Mouse (Mus musculus) lung, embryonic 14.5 days (tissue): ENCODE data around the gene Ablim1. TPM values are rescaled to one million over a fixed set of nuclear protein-coding genes. Genes with fewer than 3 reads are reported as not detected.

Experiments
- ATAC-seq: fragments of 200-750 bp; cut with Nextera tagmentation; 2 replicates; pipeline ENCODE4 v1.8.0; 2017; ENCODE audit warnings: mild to moderate bottlenecking, moderate TSS enrichment, moderate library complexity; ENCODE audit not compliant: insufficient read depth
- DNase-seq: peaks from one replicate; pipeline ENCODE4 v3.0.0-alpha.2; 2015
- H3K27ac ChIP-seq: fragments of 300-500 bp; sonication (generic); 2 replicates; pipeline ENCODE4 v1.5.1; 2014; ENCODE audit warnings: low read depth, mild to moderate bottlenecking, moderate library complexity
- H3K27me3 ChIP-seq: fragments of 300-500 bp; sonication (generic); 2 replicates; pipeline ENCODE4 v1.6.1; 2014; ENCODE audit warnings: low read length, control low read depth; ENCODE audit not compliant: insufficient read depth
- H3K36me3 ChIP-seq: fragments of 300-500 bp; sonication (generic); 2 replicates; pipeline ENCODE4 v1.6.1; 2014; ENCODE audit warnings: control low read depth; ENCODE audit not compliant: insufficient read depth
- H3K4me1 ChIP-seq: fragments of 300-500 bp; sonication (generic); 2 replicates; pipeline ENCODE4 v1.6.1; 2014; ENCODE audit warnings: antibody characterized with exemption, control low read depth; ENCODE audit not compliant: insufficient read depth
- H3K4me2 ChIP-seq: fragments of 300-500 bp; sonication (generic); 2 replicates; pipeline ENCODE4 v1.6.1; 2014; ENCODE audit warnings: mild to moderate bottlenecking
- H3K4me3 ChIP-seq: fragments of 300-500 bp; sonication (generic); 2 replicates; pipeline ENCODE4 v1.5.1; 2014; ENCODE audit warnings: low read depth, low read length
- H3K9ac ChIP-seq: fragments of 300-500 bp; sonication (generic); 2 replicates; pipeline ENCODE4 v1.6.1; 2014
- H3K9me3 ChIP-seq: fragments of 300-500 bp; sonication (generic); 2 replicates; pipeline ENCODE4 v1.6.1; 2016; ENCODE audit warnings: low read depth, low read length, control low read depth
- CTCF ChIP-seq: IDR thresholded peaks from 2 replicates; pipeline ENCODE4 v1.5.1; 2016; ENCODE audit warnings: antibody characterized with exemption, low read depth
- WGBS: fragments of 180-500 bp; shearing (Covaris S2); extraction: QIAGEN DNeasy Blood & Tissue Kit; methylation state at CpG from one replicate; pipeline ENCODE4 v1.1.7; 2014; 5-methylcytosine and 5-hydroxymethylcytosine counted together
- polyA plus RNA-seq: library from polyadenylated mRNA; unstranded; fragments of >200 nt; fragmentation: Nextera tagmentation; extraction: Ambion mirVana; gene quantifications from 2 replicates; pipeline ENCODE4 v1.2.1, GENCODE M21; 2014

Gene Ablim1
- polyA plus RNA-seq, 1 experiment from 2014 or later, result 39.9 TPM

- 76% methylated on average over 7 of the region's 7 CpGs for WGBS
- Histone ChIP-seq H3K36me3 (no peaks in the 10 kb centered on the region), H3K27ac (no peak overlapping the region), H3K9ac (no peak overlapping the region), H3K4me3 (no peak overlapping the region), H3K9me3 (no peaks in the 10 kb centered on the region), H3K27me3 (no peaks in the 10 kb centered on the region), H3K4me1 (no peaks in the 10 kb centered on the region), H3K4me2 (no peak overlapping the region)
- ATAC-seq (no peak), DNase-seq (no peak)
- no peak for TF ChIP-seq CTCF
These were observed 223.4 kb downstream of the Ablim1 start for GRCm38 (mm10) chr19:57091278-57091677.

- ATAC-seq (no peak), DNase-seq (no peak)
- 82% methylated on average over 2 of the region's 2 CpGs for WGBS
- Histone ChIP-seq H3K4me2 (no peak overlapping the region), H3K27me3 (no peaks in the 10 kb centered on the region), H3K27ac (no peak overlapping the region), H3K36me3 (no peaks in the 10 kb centered on the region), H3K4me3 (no peak overlapping the region), H3K9me3 (no peaks in the 10 kb centered on the region), H3K9ac (no peak overlapping the region), H3K4me1 (no peaks in the 10 kb centered on the region)
- no peak for TF ChIP-seq CTCF
These were observed 225.8 kb downstream of the Ablim1 start for GRCm38 (mm10) chr19:57088804-57089369.

GRCm38 (mm10) chr19:57084520-57085166 lies 230.1 kb downstream of the Ablim1 start:
- Histone ChIP-seq H3K27me3 (no peaks in the 10 kb centered on the region), H3K4me1 (no peaks in the 10 kb centered on the region), H3K9me3 (no peaks in the 10 kb centered on the region), H3K9ac (no peak overlapping the region), H3K4me2 (no peak overlapping the region), H3K36me3 (no peaks in the 10 kb centered on the region), H3K27ac (no peak overlapping the region), H3K4me3 (no peak overlapping the region)
- DNase-seq (no peak), ATAC-seq (no peak)
- TF ChIP-seq CTCF, result no peak
- WGBS, result 87% methylated on average over 5 of the region's 5 CpGs

- Histone ChIP-seq H3K27ac (no peak overlapping the region), H3K4me2 (no peak overlapping the region), H3K9me3 (no peaks in the 10 kb centered on the region), H3K27me3 (no peaks in the 10 kb centered on the region), H3K9ac (no peak overlapping the region), H3K4me1 (no peaks in the 10 kb centered on the region), H3K36me3 (no peaks in the 10 kb centered on the region), H3K4me3 (no peak overlapping the region)
- ATAC-seq (no peak), DNase-seq (no peak)
- TF ChIP-seq CTCF, result no peak
- WGBS, result 95% methylated on average over 2 of the region's 2 CpGs
These were observed 230.8 kb downstream of the Ablim1 start for GRCm38 (mm10) chr19:57083887-57084286.

GRCm38 (mm10) chr19:57083183-57083555 lies 231.6 kb downstream of the Ablim1 start:
- H3K36me3 ChIP-seq, result no peaks in the 10 kb centered on the region
- no peaks in the 10 kb centered on the region for H3K9me3 ChIP-seq
- H3K4me2 ChIP-seq, result no peak overlapping the region
- H3K27me3 ChIP-seq, result no peaks in the 10 kb centered on the region
- H3K4me1 ChIP-seq, result no peaks in the 10 kb centered on the region
- WGBS, result 62% methylated on average over 10 of the region's 10 CpGs
- no peak overlapping the region for H3K27ac ChIP-seq
- no peak for ATAC-seq
- H3K4me3 ChIP-seq, result no peak overlapping the region
- no peak overlapping the region for H3K9ac ChIP-seq
- no peak for TF ChIP-seq CTCF
- DNase-seq, result no peak

- no peaks in the 10 kb centered on the region for H3K27me3 ChIP-seq
These were observed 232.1 kb downstream of the Ablim1 start for GRCm38 (mm10) chr19:57082454-57083182.

GRCm38 (mm10) chr19:57081536-57081935 lies 233.2 kb downstream of the Ablim1 start:
- Histone ChIP-seq H3K27ac (no peak overlapping the region), H3K4me3 (no peak overlapping the region), H3K9me3 (no peaks in the 10 kb centered on the region), H3K27me3 (no peaks in the 10 kb centered on the region), H3K4me1 (no peaks in the 10 kb centered on the region), H3K4me2 (no peak overlapping the region), H3K36me3 (no peaks in the 10 kb centered on the region), H3K9ac (no peak overlapping the region)
- no peak for TF ChIP-seq CTCF
- DNase-seq (no peak), ATAC-seq (no peak)
- WGBS, result 43% methylated on average over 4 of the region's 4 CpGs

More at GRCm38 (mm10) chr19:57082454-57083182, 232.1 kb downstream of the Ablim1 start:
- DNase-seq, result no peak
- Histone ChIP-seq H3K4me1 (no peaks in the 10 kb centered on the region), H3K9ac (no peak overlapping the region), H3K36me3 (no peaks in the 10 kb centered on the region), H3K9me3 (no peaks in the 10 kb centered on the region), H3K4me3 (no peak overlapping the region), H3K27ac (no peak overlapping the region), H3K4me2 (no peak overlapping the region)
- 54% methylated on average over 17 of the region's 17 CpGs for WGBS
- TF ChIP-seq CTCF, result no peak
- no peak for ATAC-seq
